22 mouse cellular contexts compared by ENCODE assay signal in genomic region chr6:73059596-73060121, GRCm38 (mm10).
DNase-seq lines count a peak whose midpoint lies in the region; ATAC-seq lines count a peak whose summit lies in the region.
"Had no signal": no experiment of that assay in that cellular context is flagged by ENCODE, and none has a peak within 500 bp of the region (broad histone marks: within the 10 kb centered on the region; RNA-seq: fewer than 3 reads in every experiment).

No protein-coding gene starts in this region.

- no peak overlapping the region for H3K4me3 ChIP-seq in midbrain, embryonic 11.5 days (ENCODE audit: low read depth, low read length)
- H3K4me3 ChIP-seq in midbrain, embryonic 13.5 days (replicated peaks): no peak overlapping the region
- H3K4me3 ChIP-seq: forebrain, embryonic 15.5 days; limb, embryonic 15.5 days; midbrain, embryonic 12.5 days had no signal

- H3K9ac ChIP-seq in midbrain, embryonic 11.5 days (ENCODE audit: low read length): no peak overlapping the region
- no peak overlapping the region for H3K9ac ChIP-seq in midbrain, embryonic 13.5 days (replicated peaks)
- H3K9ac ChIP-seq: forebrain, embryonic 15.5 days; hindbrain, embryonic 14.5 days; limb, embryonic 15.5 days; liver, postnatal 0 days; midbrain, embryonic 12.5 days had no signal

- WGBS in midbrain, embryonic 11.5 days: 89% methylated on average over 7 of the region's 7 CpGs
- WGBS in midbrain, embryonic 13.5 days: 94% methylated on average over 7 of the region's 7 CpGs

- peak; percentile 80 for DNase-seq in heart, adult 11 months
- DNase-seq in heart, postnatal 4 days: no peak
- peak; percentile 39 for DNase-seq in midbrain, embryonic 11.5 days (ENCODE audit: low spot score, missing footprints)
- DNase-seq in cerebellum, adult 11-12 months: no peak
- DNase-seq in frontal cortex, postnatal 25 days (ENCODE audit: low spot score in 2 of 2): no peak
- no peak for DNase-seq in cerebellum, adult 9-11 months
- DNase-seq: adrenal gland, adult 2 months; cerebellum, adult 8-10 months; gastrocnemius, postnatal 25 days; kidney, adult 9 months; kidney, postnatal 14 days; left cerebral cortex, postnatal 4 days; liver, postnatal 0 days; retina, postnatal 1 day; thymus, postnatal 14 days had no signal

- no peaks in the 10 kb centered on the region for H3K27me3 ChIP-seq in midbrain, embryonic 11.5 days (ENCODE audit: control insufficient read depth, insufficient read depth, low read length)
- no peaks in the 10 kb centered on the region for H3K27me3 ChIP-seq in midbrain, embryonic 13.5 days
- H3K27me3 ChIP-seq: forebrain, embryonic 15.5 days; limb, embryonic 15.5 days; midbrain, embryonic 12.5 days had no signal

- no peak overlapping the region for H3K27ac ChIP-seq in midbrain, embryonic 11.5 days (ENCODE audit: low read depth, low read length)
- no peak overlapping the region for H3K27ac ChIP-seq in midbrain, embryonic 13.5 days
- H3K27ac ChIP-seq: forebrain, embryonic 15.5 days; hindbrain, embryonic 14.5 days; limb, embryonic 15.5 days; macrophage; midbrain, embryonic 12.5 days had no signal

- H3K4me2 ChIP-seq in midbrain, embryonic 11.5 days: no peak overlapping the region
- H3K4me2 ChIP-seq in midbrain, embryonic 13.5 days (replicated peaks): no peak overlapping the region
- H3K4me2 ChIP-seq: forebrain, embryonic 15.5 days; hindbrain, embryonic 14.5 days; limb, embryonic 15.5 days; midbrain, embryonic 12.5 days had no signal

- no peaks in the 10 kb centered on the region for H3K4me1 ChIP-seq in midbrain, embryonic 11.5 days (ENCODE audit: control insufficient read depth, insufficient read depth, low read length)
- H3K4me1 ChIP-seq in midbrain, embryonic 13.5 days (replicated peaks): no peaks in the 10 kb centered on the region
- H3K4me1 ChIP-seq: forebrain, embryonic 15.5 days; limb, embryonic 15.5 days; midbrain, embryonic 12.5 days had no signal

- no peaks in the 10 kb centered on the region for H3K36me3 ChIP-seq in midbrain, embryonic 11.5 days (ENCODE audit: control insufficient read depth, insufficient read depth, low read length)
- H3K36me3 ChIP-seq in midbrain, embryonic 13.5 days: no peaks in the 10 kb centered on the region
- H3K36me3 ChIP-seq: forebrain, embryonic 15.5 days; limb, embryonic 15.5 days; midbrain, embryonic 12.5 days had no signal

- peaks cover 3% of the 10 kb centered on the region; the same call in 1 of the 2 replicates for H3K9me3 ChIP-seq in midbrain, embryonic 11.5 days (ENCODE audit: control insufficient read depth, low read length)
- H3K9me3 ChIP-seq in midbrain, embryonic 13.5 days: peaks cover 13% of the 10 kb centered on the region; the same call in 1 of the 2 replicates
- H3K9me3 ChIP-seq: forebrain, embryonic 15.5 days; limb, embryonic 15.5 days had no signal

- no peak for ATAC-seq in midbrain, embryonic 11.5 days (ENCODE audit: low FRiP score)
- no peak for ATAC-seq in midbrain, embryonic 13.5 days
- ATAC-seq in granulocyte monocyte progenitor cell, adult 5-6 weeks (replicated peaks; ENCODE audit: poor library complexity, severe bottlenecking): peak; percentile 88
- ATAC-seq: forebrain, embryonic 15.5 days; liver, postnatal 0 days had no signal

Comparison
In these comparisons a context has a peak if more than half of its experiments do, and no peak if none do; other contexts are left out.
1. DNase-seq: peak in heart, adult 11 months (single experiment) and midbrain, embryonic 11.5 days (single experiment); none in heart, postnatal 4 days (single experiment), cerebellum, adult 11-12 months (single experiment), frontal cortex, postnatal 25 days (0 of 2) and cerebellum, adult 9-11 months (single experiment).